Mouse (Mus musculus) brain, embryonic 14.5 days (tissue): ENCODE results near the gene Vmn2r83.

ENCODE experiments used
- CTCF ChIP-seq: fragments of 200-500 bp; IDR thresholded peaks from 2 replicates; pipeline ENCODE4 v1.5.1; 2012; ENCODE audit warnings: inconsistent platforms, mild to moderate bottlenecking, moderate library complexity, borderline replicate concordance; ENCODE audit not compliant: insufficient read depth, insufficient read length; ENCODE audit errors: extremely low read depth
- POLR2A ChIP-seq: fragments of 200-500 bp; IDR thresholded peaks from 2 replicates; pipeline ENCODE4 v1.6.1; 2012; ENCODE audit warnings: mild to moderate bottlenecking, inconsistent platforms, borderline replicate concordance; ENCODE audit not compliant: poor library complexity, insufficient read depth, insufficient read length, severe bottlenecking; ENCODE audit errors: extremely low read depth

DNA sequence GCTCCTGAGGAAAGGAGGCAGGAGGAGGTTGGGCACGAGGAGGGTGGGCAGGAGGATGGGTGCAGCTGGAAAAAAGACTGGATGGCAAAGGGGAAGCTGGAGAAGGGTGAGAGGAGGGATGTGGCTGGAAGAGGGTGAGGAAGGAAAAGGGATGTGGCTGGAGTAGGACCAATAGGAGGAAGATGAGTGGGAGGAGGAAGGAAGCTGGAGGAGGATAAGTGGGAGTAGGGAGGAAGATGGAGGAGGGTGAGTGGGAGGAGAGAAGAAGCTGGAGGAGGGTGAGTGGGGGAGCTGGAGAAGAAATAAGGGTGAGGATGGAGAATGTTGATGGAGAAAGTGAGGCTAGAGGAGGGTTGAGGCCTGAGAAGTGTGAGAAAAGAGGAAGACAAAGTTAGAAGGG is 66.9 kb downstream of the Vmn2r83 start:
- TF ChIP-seq POLR2A = no peak
- no peak for TF ChIP-seq CTCF
